Mouse (Mus musculus): ENCODE results near the gene Lpp.

Lpp gene

DNA sequence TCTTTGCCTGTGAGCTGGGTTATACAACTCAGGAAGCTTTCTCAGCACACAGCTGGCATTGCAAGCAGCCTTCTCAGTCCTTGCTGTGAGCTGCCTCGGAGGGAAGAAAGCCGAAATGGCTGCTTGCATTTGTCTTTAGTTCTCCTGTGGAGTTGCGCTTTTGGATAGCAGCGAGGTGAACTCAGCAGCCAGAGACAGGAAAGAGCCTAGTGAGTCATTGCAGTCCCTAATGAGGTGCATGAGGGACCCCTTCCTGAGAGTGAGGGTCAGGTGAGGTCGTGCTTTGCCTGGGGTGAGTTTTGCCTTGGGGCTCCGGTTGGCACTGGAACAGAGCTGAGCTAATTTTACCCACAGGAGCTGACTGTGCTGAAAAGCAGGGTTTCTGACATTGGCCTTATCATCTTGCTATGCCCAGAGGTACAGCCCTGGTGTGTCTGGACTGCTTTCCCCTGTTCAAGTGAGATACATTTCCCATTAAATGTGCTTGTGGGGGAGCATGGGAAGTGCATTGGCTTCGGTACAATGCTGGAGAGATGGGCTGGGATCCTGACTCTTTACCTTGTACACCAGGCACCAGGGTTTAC, 41.3 kb downstream of the Lpp start:
- no peak for DNase-seq (ENCODE audit: low spot score in 2 of 2)

DNA sequence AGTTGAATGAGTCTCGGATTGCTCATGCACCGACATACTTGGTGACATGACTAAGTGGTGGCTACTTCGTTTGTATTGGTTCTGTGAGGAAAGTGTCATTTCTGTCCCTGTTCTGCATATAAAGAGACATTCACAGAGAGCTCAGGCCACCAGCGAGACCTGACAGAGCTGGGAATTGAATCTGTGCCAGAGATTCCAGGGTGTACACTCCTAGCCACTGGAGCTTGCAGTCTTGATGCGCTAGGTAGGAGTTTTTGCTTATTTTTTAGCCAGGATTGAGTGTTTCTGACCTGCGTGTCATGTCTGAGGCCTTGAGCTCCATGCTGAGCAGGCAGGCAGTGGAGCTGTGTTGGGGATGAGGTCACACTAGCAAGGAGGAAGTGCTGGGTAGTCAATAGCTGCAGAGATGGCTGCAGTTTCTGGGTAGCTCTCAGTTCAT, 41.8 kb downstream of the Lpp start:
- no peak for DNase-seq (ENCODE audit: low spot score in 2 of 2)

DNA sequence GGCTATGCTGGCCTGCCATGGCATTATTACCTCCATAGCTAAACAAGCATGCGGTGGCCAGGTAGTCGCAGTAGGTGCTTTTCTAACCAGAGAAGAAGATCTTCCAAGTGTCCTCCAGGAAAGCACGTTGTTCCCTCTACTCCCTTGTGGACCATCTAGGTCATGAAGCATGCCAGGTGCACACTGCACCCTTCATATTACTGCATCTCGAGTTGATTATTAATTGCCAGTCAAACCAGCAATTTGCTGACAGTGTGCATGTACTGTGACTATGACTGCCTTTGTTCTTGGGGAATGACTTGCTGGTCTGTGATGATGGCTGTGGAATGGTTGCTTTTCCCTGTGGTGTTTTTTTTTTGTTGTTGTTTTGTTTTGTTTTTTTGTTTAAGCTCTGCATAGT, 45.1 kb downstream of the Lpp start:
- no peak for DNase-seq (ENCODE audit: low spot score in 2 of 2)

DNA sequence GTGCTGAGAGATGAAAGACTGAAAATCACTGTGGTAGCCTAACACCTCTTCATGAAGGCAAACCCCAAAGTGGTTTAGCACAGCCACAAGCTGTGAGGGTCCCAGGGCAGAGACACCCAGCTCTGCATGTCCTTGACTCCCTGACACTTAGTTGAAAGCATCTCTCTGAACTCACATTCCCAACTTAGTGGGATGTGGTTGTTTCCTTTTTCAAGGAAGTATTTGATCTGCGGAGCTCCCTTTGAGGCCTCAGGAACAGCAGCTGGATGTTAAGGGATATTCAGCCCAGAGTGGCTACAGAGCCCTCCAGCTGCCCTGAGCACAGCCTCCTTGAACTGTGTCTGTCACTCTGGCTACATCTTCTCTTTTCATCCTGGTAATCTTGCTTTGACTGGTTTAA, 48.0 kb downstream of the Lpp start:
- no peak for DNase-seq (ENCODE audit: low spot score in 2 of 2)

DNA sequence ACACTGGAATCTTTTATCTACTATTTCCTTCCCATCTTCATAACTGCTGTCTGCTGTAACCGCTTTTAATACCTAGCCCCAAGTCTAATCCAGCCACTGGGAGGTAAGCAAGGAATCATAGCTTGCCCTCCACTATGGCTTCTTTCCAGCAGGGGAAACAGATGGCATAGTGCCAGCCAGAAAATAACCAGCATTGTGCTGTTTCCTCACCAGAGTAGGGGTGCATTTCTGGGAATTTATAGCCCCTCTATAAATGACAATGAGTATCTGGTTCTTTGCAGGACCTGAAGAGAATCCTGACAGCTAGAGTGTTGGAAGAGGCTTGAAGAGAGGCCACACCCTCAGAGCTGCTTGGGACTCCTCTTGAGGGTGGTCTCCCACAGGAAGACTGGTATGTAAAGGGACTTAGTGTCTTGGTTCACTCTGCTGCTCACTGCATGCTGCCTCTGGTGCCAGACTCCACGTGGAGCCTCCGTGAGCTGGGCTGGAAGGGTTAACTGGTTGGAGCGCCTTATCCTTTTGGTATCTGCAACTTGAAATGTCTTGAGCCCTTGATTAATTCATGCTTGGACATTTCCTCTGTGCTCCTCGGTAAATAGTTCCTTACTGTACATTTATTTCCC, 49.3 kb downstream of the Lpp start:
- no peak for DNase-seq (ENCODE audit: low spot score in 2 of 2)

DNA sequence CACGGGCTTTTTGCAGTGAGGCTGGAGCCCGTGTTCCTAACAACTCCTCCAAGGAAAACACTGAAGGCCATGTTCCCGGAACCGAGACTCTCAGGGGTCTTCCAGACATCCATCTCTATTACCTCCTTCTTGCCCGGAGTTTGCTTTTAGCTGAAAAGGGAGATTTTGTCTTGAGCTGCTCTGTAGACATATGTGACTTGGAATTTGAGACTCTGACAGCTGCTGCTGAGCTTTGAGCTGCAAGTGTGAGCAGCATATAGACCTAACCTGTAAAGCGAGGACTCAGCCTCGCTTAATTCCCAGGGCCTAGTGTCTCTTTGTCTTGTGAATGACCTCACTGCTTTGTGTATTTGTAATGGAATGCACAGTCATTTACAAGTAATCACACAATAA, 49.8 kb downstream of the Lpp start:
- no peak for DNase-seq (ENCODE audit: low spot score in 2 of 2)

DNA sequence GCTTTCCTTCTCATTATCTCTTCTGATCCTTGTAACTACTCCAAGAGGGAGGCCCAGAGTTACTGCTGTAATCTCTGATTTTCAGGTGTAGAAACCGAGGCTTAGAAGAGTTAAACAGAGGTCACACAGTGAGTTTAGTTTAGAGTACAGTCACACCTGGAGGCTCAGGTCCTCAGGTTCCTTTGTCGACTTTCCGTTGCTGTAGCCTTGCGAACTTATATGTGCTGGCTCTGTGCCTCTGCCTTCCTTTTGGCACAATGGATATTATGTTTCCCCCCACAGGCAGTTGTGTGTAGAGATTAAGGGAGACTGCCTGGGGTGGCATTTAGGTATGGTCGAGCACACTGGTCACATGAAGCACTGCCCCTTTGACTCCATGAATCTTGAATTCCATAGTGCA, 50.2 kb downstream of the Lpp start:
- DNase-seq (ENCODE audit: low spot score in 2 of 2) = no peak

DNA sequence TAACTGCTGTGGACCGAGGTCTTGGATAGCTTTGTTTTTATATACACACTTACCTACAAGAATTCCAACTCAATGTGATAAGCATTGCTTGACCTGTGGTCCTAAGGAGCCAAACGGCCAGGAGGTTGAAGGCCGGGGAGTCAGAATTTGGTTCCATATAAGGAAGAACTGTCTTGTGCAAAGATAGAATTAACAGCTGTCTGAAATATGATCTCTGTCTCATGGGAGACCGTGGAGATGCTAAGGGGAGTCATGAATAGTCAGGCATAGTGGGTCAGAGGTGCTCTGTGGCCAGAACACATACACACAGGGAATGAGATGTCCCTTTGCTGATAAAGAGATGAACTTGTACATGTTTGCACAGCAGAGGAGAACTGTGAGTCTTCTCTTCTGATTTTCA, 51.5 kb downstream of the Lpp start:
- no peak for DNase-seq (ENCODE audit: low spot score in 2 of 2)

DNA sequence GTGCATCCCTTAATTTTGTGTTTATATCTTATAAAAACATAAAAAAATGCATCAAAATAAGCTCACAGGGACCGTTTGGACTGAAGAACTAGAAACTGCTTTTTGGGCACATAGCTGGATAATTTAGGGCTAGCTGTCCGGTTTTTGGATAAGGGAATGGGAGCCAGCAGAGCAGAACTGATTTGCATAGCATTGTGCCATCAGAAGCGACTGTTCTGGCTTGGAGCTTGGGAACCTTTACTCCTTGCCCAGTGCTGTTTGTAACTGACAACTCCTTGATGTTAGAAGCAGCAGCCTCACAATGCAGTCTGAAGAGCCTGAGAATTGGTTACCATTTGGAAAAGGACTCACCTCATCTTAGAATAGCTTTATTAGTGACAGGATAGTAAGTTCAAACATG, 52.2 kb downstream of the Lpp start:
- no peak for DNase-seq (ENCODE audit: low spot score in 2 of 2)

DNA sequence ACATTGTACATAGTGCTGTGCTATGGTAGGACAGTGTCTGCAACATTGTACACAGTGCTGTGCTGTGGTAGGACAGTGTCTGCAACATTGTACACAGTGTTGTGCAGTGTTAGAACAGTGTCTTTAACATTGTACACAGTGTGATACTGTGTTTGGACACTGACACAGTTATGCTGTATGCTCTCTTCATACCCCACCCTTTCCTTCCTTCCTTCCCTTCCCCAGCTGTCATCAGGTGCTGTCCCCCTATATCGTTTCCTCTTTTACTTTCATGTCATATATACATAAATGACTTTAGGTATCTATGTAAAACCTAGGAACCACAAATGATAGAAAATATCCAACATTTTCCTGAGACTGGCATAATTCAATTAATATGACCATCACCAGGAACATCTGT, 53.1 kb downstream of the Lpp start:
- no peak for DNase-seq (ENCODE audit: low spot score in 2 of 2)

DNA sequence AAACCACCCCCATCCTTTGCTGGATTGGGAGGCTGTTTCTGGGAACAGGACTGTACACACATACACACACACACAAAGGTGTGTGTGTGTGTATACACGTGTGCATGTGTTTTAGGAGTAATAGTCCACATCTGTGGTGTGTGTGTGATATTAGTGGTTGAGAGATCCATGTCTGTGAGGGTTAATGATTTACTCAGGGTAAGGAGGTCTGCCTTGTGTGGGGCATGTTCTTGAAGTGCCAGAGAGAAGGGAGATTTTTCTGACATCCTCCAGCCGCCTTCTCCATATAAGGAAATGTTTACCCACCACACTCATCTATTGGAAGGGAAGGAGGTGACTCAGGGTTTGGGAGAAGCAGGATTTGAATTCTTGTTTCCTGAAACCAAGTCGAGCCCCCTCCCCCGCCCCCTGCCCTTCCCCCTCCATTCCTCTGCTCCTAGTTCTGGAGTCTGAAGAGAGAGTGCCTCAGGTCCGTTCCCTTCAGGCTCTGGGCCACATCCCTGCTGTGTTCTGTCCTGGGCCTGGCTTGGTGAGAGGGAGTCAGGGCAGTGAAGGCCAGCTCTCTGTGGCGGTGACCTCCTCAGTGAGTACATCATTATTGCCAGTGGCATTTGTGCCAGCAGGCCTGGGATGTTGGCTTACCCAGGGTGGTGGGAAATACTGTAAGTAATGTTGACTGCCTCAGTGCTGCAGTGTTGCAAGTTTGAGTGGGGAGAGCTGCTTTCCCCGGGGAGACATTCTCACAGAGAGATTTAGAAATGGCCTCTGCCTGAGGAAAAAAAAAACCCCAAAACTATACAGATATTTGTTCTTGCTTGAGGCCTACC, 54.6 kb downstream of the Lpp start:
- no peak for DNase-seq (ENCODE audit: low spot score in 2 of 2)

DNA sequence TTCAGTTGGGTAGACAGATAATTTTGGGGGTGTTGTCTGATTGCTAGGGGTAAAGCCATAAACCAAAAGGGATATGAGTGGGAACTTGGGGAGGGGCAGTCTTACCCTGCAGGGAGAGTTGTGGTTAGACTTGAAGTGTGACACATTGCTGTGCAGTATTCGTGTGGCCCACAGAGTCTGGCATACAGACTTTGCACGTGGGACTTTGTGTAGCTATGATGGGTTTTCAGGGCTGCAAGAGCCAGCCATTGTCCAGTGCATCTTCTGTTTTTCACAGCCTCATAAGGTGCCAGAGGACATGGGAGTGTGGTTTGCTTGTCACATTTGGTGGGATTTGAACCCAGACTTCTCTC, 55.2 kb downstream of the Lpp start:
- no peak for DNase-seq (ENCODE audit: low spot score in 2 of 2)

DNA sequence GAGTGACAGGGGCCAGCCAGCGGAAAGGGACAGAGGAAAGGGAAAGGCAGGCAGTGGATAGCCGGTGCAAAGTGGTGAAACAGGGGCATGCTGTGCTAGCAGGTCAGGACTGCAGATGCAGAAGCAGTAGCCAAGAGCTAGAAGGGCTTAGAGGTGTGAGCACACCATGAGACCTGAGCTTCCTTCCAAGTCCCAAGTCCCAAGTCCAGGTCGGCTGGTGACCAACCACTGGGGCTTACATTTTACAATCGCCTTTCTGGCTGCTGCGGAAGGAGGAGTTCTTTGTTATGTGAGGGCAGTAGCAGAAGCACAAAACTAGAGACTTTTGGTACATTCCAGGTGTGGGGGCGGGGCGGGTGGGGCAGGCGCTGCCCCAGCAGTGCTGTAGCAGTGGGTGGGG, 56.5 kb downstream of the Lpp start:
- DNase-seq (ENCODE audit: low spot score in 2 of 2) = no peak

DNA sequence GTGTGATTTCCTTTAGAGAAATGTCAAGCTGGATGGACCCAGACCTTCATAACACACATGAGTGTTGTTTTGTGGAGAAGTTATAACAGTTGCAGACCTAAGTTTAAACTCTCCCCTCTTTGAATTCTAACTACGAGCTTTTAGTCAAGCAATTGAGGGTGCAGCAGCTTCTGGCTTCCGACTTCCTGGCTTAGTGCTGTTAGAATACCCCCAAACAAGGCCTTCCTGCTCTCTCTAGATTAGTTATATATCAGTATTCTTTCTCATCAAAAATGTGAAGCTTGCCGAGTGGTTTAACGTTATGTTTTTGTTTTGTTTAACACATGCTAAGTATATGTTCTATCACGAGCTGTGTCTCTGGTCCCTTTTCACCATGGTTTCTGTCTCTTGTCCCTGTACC, 56.9 kb downstream of the Lpp start:
- DNase-seq (ENCODE audit: low spot score in 2 of 2) = no peak

DNA sequence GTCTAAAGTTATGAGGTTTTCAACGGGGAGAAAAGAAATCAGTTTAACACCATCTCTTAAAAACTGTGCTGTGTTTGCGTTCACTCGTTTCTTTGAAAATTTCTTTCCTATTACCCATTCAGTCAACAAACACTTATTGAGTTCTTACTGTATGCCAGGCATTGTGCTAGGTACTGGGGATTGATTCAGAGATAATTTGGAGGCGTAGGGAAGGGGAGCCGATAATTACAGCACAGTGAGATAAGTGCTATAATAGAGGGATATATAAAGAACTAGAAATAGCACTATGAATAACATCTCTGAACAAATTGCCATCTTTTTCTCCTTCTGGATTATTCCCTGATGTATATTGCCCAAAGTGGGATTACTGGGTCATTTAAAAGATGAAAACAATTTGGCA, 57.8 kb downstream of the Lpp start:
- no peak for DNase-seq (ENCODE audit: low spot score in 2 of 2)

DNA sequence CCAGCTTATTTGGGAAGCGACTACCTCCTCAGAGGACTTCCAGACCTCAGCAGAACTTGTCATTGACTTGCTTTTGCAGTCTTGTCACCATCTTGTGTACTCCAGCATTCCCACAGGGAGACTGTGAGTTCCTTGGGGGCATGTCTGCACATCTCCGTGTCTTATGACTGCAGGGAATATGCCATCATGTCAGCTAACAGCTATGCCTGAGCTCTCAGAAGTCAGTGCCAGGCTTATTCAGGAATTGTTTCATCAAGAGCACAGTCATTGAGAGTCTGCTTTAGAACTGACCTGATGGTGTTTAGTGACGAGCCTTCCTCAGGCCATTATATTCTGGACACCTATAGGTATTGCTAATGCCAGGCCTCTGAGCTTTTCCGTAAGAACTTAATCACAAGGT, 60.2 kb downstream of the Lpp start:
- no peak for DNase-seq (ENCODE audit: low spot score in 2 of 2)

DNA sequence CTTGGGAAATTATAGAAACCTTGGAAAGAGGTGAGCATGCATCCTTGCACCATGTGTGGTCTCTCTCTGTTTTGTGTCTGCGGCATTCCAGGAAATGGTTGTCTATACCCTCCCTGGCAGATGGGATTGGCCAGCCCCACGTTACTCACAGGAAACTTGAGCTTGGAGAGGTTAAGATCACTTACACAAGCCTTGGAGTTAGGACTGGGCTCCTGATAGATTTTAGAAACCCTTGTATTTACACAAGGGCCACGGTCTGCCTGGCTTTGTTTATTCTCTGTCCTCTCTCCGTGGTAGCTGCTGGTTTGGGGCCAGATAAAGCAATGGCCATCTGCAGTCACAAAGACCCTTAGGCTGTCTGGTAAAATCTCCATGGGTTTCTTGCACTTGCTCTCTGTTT, 61.2 kb downstream of the Lpp start:
- DNase-seq (ENCODE audit: low spot score in 2 of 2) = no peak

DNA sequence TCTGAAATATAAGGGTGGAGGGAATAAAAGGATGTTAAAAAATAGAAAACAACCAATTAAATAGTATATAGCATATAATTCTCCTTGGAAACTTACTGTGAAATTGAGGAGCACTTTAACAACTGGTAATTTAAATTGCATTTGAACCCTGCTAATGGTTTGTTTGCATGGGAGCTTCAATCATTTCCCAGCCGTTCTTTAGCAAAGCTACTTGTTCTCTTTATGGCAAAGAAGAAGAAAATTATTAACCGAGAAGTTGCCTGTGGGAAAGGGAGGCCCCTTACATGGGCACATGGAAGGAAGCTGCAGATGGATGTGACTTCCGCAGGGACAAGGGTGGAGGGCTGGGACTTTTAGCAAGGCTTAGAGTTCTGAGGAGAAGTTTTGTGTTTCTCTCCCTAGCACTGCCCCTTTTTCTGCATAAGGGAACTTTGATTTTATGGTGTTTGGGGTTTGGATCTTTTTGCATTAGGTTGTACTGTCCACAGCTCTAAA, 62.1 kb downstream of the Lpp start:
- no peak for DNase-seq (ENCODE audit: low spot score in 2 of 2)

DNA sequence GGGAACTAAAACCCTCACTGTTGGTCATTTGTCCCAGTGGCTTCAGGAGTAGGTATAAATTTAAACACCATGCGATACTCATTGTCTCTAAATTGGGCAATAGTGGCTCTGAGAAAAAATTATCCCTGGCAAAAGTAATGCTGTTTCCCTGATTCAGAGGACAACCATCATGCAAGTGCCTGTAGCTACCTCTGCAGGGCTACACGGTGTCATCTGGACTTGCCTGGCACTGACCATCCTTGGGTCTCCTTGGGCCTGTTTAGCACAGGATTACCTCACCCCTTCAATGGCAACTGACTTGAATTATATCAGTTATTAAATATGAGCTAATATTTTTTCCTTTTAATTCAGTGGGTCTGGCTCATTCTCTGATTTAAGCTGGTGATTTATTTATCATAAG, 70.5 kb downstream of the Lpp start:
- no peak for DNase-seq (ENCODE audit: low spot score in 2 of 2)

DNA sequence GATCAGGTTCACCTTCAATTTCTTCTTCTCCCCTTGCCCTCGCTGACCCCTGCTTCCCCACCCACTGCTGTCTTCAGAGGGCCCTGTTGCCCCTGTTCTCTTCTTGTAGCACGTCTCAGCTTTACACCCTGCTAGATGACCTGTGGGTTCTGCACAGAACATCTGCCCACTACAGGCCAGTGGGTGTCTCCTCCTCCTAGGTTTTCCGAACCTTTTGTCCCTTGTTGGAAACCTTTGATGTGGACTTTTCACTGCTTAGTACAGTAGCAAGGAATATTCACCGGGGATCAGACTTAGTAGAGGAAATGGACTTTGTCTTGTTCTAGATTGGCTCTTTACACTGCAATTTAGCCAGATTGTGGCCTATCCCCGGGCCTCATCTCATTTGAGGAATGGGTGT, 71.1 kb downstream of the Lpp start:
- DNase-seq (ENCODE audit: low spot score in 2 of 2) = no peak

DNA sequence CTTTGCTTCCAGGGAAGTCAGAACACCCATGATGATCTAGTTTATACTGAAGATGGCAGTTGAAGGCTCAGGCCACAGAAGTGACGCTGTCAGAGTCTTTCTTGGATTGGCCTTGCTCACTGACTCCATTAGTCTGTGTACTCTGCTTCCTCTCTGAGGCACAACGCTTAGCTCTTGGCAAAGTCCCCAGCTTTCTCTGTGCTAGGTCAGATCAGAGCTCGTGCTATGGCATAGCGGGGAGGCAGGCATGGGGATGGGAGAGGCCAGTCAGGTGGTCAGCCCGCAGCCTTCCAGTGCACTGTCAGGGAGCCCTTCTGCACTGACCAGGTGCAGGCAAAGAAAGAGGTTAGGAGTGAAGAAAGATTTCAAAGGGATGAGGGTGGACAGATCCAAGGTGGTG, 72.3 kb downstream of the Lpp start:
- no peak for DNase-seq (ENCODE audit: low spot score in 2 of 2)

DNA sequence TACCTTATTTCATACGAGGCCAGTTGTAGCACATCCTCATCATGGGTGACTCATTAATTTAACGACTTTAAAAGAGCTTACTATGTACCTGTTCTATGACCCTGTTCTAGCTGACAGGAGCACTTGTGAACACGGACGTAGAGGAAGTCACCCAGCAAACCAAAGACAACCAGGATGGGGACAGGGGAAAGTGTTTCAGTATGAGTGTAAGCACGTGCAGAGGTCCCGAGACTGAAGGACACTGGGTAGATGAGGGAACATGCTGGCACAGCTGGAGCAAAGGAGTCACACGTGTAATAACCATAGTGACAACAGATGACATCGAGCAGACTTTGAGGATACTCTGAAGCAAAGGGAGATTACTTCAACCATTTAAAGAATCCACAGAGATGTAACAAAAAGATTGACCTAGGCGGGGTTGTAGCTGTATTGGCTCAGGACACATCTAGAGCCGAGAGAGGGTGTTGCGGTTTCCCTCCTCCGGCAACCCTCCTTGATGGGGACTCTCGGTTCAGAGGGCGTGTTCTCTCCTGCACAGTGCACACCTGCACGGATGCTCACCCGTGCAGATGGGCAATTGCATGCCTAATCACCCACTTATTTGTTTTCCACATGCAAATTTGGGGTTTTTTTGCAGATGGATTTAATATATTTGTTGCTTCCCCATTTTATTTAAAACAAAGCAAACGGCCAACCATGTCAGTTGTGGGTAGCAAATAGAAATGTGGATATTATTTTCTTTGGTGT, 74.4 kb downstream of the Lpp start:
- no peak for DNase-seq (ENCODE audit: low spot score in 2 of 2)

DNA sequence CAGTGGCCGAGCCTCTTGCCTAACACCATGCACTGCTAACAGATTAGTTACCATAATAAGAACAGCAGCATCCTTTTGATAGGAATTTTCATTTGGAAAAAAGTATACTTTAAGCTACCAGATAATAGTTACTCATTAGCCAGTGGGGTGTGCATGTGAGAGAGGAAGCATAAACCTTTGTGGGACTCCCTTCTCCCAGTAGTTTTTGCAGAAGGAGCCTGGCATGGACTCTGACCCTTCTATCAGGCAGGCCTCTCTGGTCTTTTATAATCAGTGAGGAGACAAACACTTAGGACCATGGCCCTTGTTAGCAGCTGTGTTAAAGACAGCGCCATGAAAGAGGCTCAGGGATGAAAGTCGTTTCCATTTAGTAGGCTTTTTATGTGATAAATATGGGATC, 76.0 kb downstream of the Lpp start:
- no peak for DNase-seq (ENCODE audit: low spot score in 2 of 2)

All from urinary bladder, postnatal 4 days (tissue).